Mouse (Mus musculus): Measurements from ENCODE around the gene Fmnl1. TPM values are rescaled to one million over a fixed set of nuclear protein-coding genes. Genes with fewer than 3 reads are reported as not detected.

Gene Fmnl1
- total RNA-seq, 2 experiments from 2014 or later, result 5.1 to 8.1 TPM

GRCm38 (mm10) chr11:103160738-103161137, 10.2 kb upstream of the Fmnl1 start:
- DNase-seq (ENCODE audit: low spot score), result no peak

GRCm38 (mm10) chr11:103161449-103161848, 9.5 kb upstream of the Fmnl1 start:
- no peak for DNase-seq (ENCODE audit: low spot score)

GRCm38 (mm10) chr11:103162132-103162531, 8.8 kb upstream of the Fmnl1 start:
- no peak for DNase-seq (ENCODE audit: low spot score)

- DNase-seq (ENCODE audit: low spot score), result no peak
These were observed 6.5 kb upstream of the Fmnl1 start for GRCm38 (mm10) chr11:103164391-103164790.

GRCm38 (mm10) chr11:103168690-103169390, 2.1 kb upstream of the Fmnl1 start:
- DNase-seq (ENCODE audit: low spot score), result peak; percentile 76

- DNase-seq (ENCODE audit: low spot score), result no peak
These were observed 1.2 kb upstream of the Fmnl1 start for GRCm38 (mm10) chr11:103169664-103170063.

- no peak for DNase-seq (ENCODE audit: low spot score)
These were observed 805 bp upstream of the Fmnl1 start for GRCm38 (mm10) chr11:103170111-103170493.

- no peak for DNase-seq (ENCODE audit: low spot score)
These were observed 346 bp downstream of the Fmnl1 start for GRCm38 (mm10) chr11:103171286-103171620.

- DNase-seq (ENCODE audit: low spot score), result peak; percentile 47
These were observed 940 bp downstream of the Fmnl1 start for GRCm38 (mm10) chr11:103171703-103172391.

GRCm38 (mm10) chr11:103172392-103173040, 1.6 kb downstream of the Fmnl1 start:
- no peak for DNase-seq (ENCODE audit: low spot score)

- DNase-seq (ENCODE audit: low spot score), result no peak
These were observed 2.3 kb downstream of the Fmnl1 start for GRCm38 (mm10) chr11:103173041-103173770.

- no peak for DNase-seq (ENCODE audit: low spot score)
These were observed 3.0 kb downstream of the Fmnl1 start for GRCm38 (mm10) chr11:103173771-103174344.

- no peak for DNase-seq (ENCODE audit: low spot score)
These were observed 3.5 kb downstream of the Fmnl1 start for GRCm38 (mm10) chr11:103174411-103174832.

- no peak for DNase-seq (ENCODE audit: low spot score)
These were observed 4.0 kb downstream of the Fmnl1 start for GRCm38 (mm10) chr11:103174891-103175391.

GRCm38 (mm10) chr11:103175688-103176442, 5.0 kb downstream of the Fmnl1 start:
- peak; percentile 60 for DNase-seq (ENCODE audit: low spot score)

- DNase-seq (ENCODE audit: low spot score), result no peak
These were observed 5.6 kb downstream of the Fmnl1 start for GRCm38 (mm10) chr11:103176510-103176909.

- DNase-seq (ENCODE audit: low spot score), result no peak
These were observed 6.3 kb downstream of the Fmnl1 start for GRCm38 (mm10) chr11:103177216-103177615.

GRCm38 (mm10) chr11:103177815-103178485, 7.0 kb downstream of the Fmnl1 start:
- DNase-seq (ENCODE audit: low spot score), result no peak

GRCm38 (mm10) chr11:103178748-103179147, 7.8 kb downstream of the Fmnl1 start:
- DNase-seq (ENCODE audit: low spot score), result no peak

GRCm38 (mm10) chr11:103180426-103180825, 9.5 kb downstream of the Fmnl1 start:
- DNase-seq (ENCODE audit: low spot score), result no peak
